Mouse (Mus musculus) testis, adult 2 months (tissue): ENCODE data around the gene Rbm28.
"Not testable (repeated sequence)": the region's sequence is repeated elsewhere in the genome, so short reads cannot be mapped to it uniquely, and the experiment has no call there.

ENCODE experiments used
- CTCF ChIP-seq: fragments of 200-500 bp; IDR thresholded peaks from 2 replicates; pipeline ENCODE4 v1.5.1; 2012; ENCODE audit warnings: low read depth, mild to moderate bottlenecking, inconsistent platforms, low read length, moderate library complexity; ENCODE audit not compliant: control insufficient read depth, insufficient read depth, insufficient replicate concordance
- POLR2A ChIP-seq: fragments of 200-500 bp; IDR thresholded peaks from 2 replicates; pipeline ENCODE4 v1.6.1; 2012; ENCODE audit warnings: low read depth, mild to moderate bottlenecking, inconsistent platforms, low read length, moderate library complexity; ENCODE audit not compliant: control insufficient read depth

DNA sequence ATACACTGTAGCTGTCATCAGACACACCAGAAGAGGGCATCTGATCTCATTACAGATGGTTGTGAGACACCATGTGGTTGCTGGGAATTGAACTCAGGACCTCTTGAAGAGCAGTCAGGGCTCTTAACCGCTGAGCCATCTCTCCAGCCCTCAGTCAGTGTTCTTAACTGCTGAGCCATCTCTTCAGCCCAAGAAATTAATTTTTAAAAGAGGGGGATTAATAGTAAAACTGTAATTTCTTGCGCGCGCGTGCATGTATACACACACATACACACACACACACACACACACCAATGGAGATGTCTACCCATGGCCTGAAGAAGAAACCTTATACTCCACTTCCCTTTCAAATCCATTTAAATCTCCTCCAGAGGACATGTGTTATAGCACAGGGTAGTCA, 3.5 kb downstream of the Rbm28 start:
- not testable (repeated sequence) for TF ChIP-seq CTCF, POLR2A
